Mouse (Mus musculus) cortical plate, adult 2 months (tissue): ENCODE measurements around the gene Pld4. TPM values are rescaled to one million over a fixed set of nuclear protein-coding genes. Genes with fewer than 3 reads are reported as not detected.

ENCODE experiments used
- H3K27ac ChIP-seq: fragments of 200-500 bp; 2 replicates; pipeline ENCODE4 v1.5.1; 2012; ENCODE audit warnings: low read length, control low read depth, inconsistent platforms; ENCODE audit not compliant: insufficient read depth
- H3K4me1 ChIP-seq: fragments of 200-500 bp; 2 replicates; pipeline ENCODE4 v1.6.1; 2011; ENCODE audit warnings: low read length; ENCODE audit not compliant: control insufficient read depth, insufficient read depth
- H3K4me3 ChIP-seq: fragments of 200-500 bp; 2 replicates; pipeline ENCODE4 v1.5.1; 2011; ENCODE audit warnings: mild to moderate bottlenecking, low read length, control low read depth; ENCODE audit not compliant: insufficient read depth
- CTCF ChIP-seq: fragments of 200-500 bp; IDR thresholded peaks from 2 replicates; pipeline ENCODE4 v1.5.1; 2011; ENCODE audit warnings: mild to moderate bottlenecking, control low read depth, low read length; ENCODE audit not compliant: insufficient read depth; ENCODE audit errors: extremely low read depth
- POLR2A ChIP-seq: fragments of 200-500 bp; IDR thresholded peaks from 2 replicates; pipeline ENCODE4 v1.6.1; 2011; ENCODE audit warnings: mild to moderate bottlenecking, low read length, control low read depth; ENCODE audit not compliant: insufficient read depth; ENCODE audit errors: extremely low read depth
- polyA plus RNA-seq: library from polyadenylated mRNA; depleted of rRNA; stranded (reverse); fragments of >200 nt; gene quantifications from 2 replicates; pipeline ENCODE4 v1.2.3, GENCODE M21; 2012

Pld4 gene
- polyA plus RNA-seq, 1 experiment: 16.3 TPM

- Histone ChIP-seq H3K4me3 (no peak overlapping the region), H3K4me1 (no peaks in the 10 kb centered on the region), H3K27ac (no peak overlapping the region)
- TF ChIP-seq POLR2A (no peak), CTCF (no peak)
These were observed 23.4 kb upstream of the Pld4 start for GRCm38 (mm10) chr12:112737081-112737480.

- H3K4me3 ChIP-seq: no peak overlapping the region
- H3K27ac ChIP-seq: no peak overlapping the region
- no peaks in the 10 kb centered on the region for H3K4me1 ChIP-seq
- TF ChIP-seq CTCF (no peak), POLR2A (no peak)
These were observed 22.7 kb upstream of the Pld4 start for GRCm38 (mm10) chr12:112737761-112738160.

GRCm38 (mm10) chr12:112738281-112739022, 22.0 kb upstream of the Pld4 start:
- no peaks in the 10 kb centered on the region for H3K4me1 ChIP-seq
- no peak overlapping the region for H3K4me3 ChIP-seq
- no peak overlapping the region for H3K27ac ChIP-seq
- no peak for TF ChIP-seq CTCF
- no peak for TF ChIP-seq POLR2A

- TF ChIP-seq POLR2A (no peak), CTCF (no peak)
- no peak overlapping the region for H3K4me3 ChIP-seq
- no peaks in the 10 kb centered on the region for H3K4me1 ChIP-seq
- H3K27ac ChIP-seq: no peak overlapping the region
These were observed 21.4 kb upstream of the Pld4 start for GRCm38 (mm10) chr12:112739023-112739568.

- Histone ChIP-seq H3K4me1 (no peaks in the 10 kb centered on the region), H3K27ac (no peak overlapping the region), H3K4me3 (no peak overlapping the region)
- TF ChIP-seq CTCF: no peak
- no peak for TF ChIP-seq POLR2A
These were observed 17.7 kb upstream of the Pld4 start for GRCm38 (mm10) chr12:112742768-112743167.

GRCm38 (mm10) chr12:112743168-112743975, 17.1 kb upstream of the Pld4 start:
- Histone ChIP-seq H3K27ac (no peak overlapping the region), H3K4me3 (no peak overlapping the region), H3K4me1 (no peaks in the 10 kb centered on the region)
- peak; percentile 81 for TF ChIP-seq CTCF
- no peak for TF ChIP-seq POLR2A

GRCm38 (mm10) chr12:112744211-112744610, 16.2 kb upstream of the Pld4 start:
- Histone ChIP-seq H3K4me1 (no peaks in the 10 kb centered on the region), H3K4me3 (no peak overlapping the region), H3K27ac (no peak overlapping the region)
- TF ChIP-seq POLR2A (no peak), CTCF (no peak)

- Histone ChIP-seq H3K27ac (no peak overlapping the region), H3K4me3 (no peak overlapping the region), H3K4me1 (no peaks in the 10 kb centered on the region)
- no peak for TF ChIP-seq POLR2A
- TF ChIP-seq CTCF: no peak
These were observed 15.4 kb upstream of the Pld4 start for GRCm38 (mm10) chr12:112744891-112745580.

- no peak for TF ChIP-seq POLR2A
- TF ChIP-seq CTCF: no peak
- Histone ChIP-seq H3K4me3 (no peak overlapping the region), H3K27ac (no peak overlapping the region), H3K4me1 (no peaks in the 10 kb centered on the region)
These were observed 14.7 kb upstream of the Pld4 start for GRCm38 (mm10) chr12:112745716-112746115.
